Mouse (Mus musculus): Measurements from ENCODE around the gene Gm5447.

GRCm38 (mm10) chr13:30993819-30994218, 19.8 kb downstream of the Gm5447 start:
- TF ChIP-seq POLR2A (IDR thresholded peaks at IDR 0.05; ENCODE audit: control insufficient read depth, extremely low read depth, insufficient read depth, low read length, poor library complexity) (no peak), CTCF (IDR thresholded peaks at IDR 0.05; ENCODE audit: borderline replicate concordance, control insufficient read depth, extremely low read depth, insufficient read depth, low read length, poor library complexity) (no peak)
